Mouse (Mus musculus) gastrocnemius, postnatal 4 days (tissue): Measurements from ENCODE around the gene Slc38a4. TPM values are rescaled to one million over a fixed set of nuclear protein-coding genes. Genes with fewer than 3 reads are reported as not detected.

Experiments used
- DNase-seq, 2 experiments: peaks; one replicate each; pipeline ENCODE4 v3.0.0; 2021 to 2022; ENCODE audit warnings: low spot score in 2 of 2, mixed read lengths in 2 of 2
- long read RNA-seq, 2 experiments: library from polyadenylated mRNA; stranded (forward); transcript quantifications; one replicate each; pipeline ENCODE4 v2.0.0; 2021
- total RNA-seq, 2 experiments: library from RNA; stranded (reverse); gene quantifications; 2 replicates each; pipeline ENCODE4 v1.2.3; 2021

Slc38a4 gene
- total RNA-seq: 100 to 1,000 TPM; 153 to 185 TPM
- long read RNA-seq, experiment 1, transcript Slc38a4-201 (16 exons, 3,932 nt): major isoform, 130 of 159 reads
- long read RNA-seq, experiment 1, partial matches to known transcripts: 8 of 159 reads
- long read RNA-seq, experiment 1, other reads (novel, unspliced or antisense): 18 of 159 reads
- long read RNA-seq, experiment 2, transcript Slc38a4-201 (16 exons, 3,932 nt): major isoform, 147 of 187 reads
- long read RNA-seq, experiment 2, partial matches to known transcripts: 9 of 187 reads
- long read RNA-seq, experiment 2, other reads (novel, unspliced or antisense): 30 of 187 reads

- DNase-seq: peak in 1 of 2 experiments; percentile 31
Observed at GRCm38 (mm10) chr15:97055794-97056193, at the start of gene Slc38a4. Gene Slc38a4 (minus strand): TSS chr15:97055956.

GRCm38 (mm10) chr15:97104889-97105391 is 49.2 kb upstream of the Slc38a4 start:
- DNase-seq: no peak

DNA sequence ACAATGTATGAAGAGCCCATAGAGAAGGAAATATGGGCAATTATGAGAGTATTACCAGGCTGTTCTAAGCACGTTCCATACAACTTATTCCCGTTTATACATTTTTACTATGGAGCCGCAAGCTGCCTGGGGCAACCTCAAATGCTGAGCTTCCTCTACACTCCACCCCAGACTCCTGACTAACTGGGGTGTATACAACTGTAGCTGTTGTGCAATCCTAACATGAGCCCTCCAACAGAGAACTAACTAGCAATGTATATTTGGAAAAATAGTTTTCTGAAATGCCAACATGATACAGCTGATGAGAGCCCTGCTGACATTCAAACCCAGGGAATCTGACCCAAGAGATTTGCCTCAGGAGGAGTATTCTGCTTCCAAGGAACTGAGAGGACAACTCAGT is 48.3 kb upstream of the Slc38a4 start:
- DNase-seq: no peak

DNA sequence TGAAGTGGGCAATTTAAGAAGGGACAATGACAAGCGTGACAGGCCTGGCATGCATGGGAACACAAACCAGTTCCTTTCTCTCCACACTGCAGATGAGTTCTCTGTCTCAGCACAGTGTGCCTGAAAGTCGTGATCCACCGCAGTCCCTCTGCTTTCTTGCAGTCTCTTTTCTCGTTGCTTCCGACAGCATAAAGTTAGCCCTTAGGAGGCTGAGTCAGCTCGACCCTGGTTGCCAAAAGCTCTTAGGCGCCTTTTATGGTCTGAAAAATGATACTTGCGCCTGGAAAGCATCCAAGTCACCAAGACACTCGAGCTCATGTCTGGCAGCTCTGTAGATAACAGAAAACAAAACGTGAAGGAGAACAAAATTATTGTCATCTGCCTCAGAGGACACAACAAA is 47.1 kb upstream of the Slc38a4 start:
- peak in 1 of 2 experiments; percentile 64 for DNase-seq

- peak in 1 of 2 experiments; percentile 39 for DNase-seq
Observed at GRCm38 (mm10) chr15:97102181-97102580, 46.4 kb upstream of the Slc38a4 start.

DNA sequence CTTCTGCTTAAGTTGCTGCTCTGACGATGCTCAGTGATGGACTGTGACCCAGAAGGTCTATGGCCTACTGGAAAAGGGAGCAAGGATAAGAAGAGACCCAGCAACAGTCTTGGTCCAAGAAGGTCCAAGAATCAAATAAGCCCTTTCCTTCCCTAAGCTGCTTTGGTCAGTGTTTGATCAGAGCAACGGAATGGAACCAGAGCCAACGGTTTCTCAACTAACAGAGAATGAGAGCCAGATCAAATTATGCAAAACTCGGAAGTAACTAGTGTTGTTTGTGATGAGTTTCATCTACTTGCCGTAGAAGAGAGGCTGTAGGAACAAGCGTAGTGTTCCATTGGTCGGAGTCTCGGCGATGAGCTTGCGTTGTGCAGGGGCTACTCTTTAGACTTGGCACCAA is 43.3 kb upstream of the Slc38a4 start:
- DNase-seq: no peak

DNA sequence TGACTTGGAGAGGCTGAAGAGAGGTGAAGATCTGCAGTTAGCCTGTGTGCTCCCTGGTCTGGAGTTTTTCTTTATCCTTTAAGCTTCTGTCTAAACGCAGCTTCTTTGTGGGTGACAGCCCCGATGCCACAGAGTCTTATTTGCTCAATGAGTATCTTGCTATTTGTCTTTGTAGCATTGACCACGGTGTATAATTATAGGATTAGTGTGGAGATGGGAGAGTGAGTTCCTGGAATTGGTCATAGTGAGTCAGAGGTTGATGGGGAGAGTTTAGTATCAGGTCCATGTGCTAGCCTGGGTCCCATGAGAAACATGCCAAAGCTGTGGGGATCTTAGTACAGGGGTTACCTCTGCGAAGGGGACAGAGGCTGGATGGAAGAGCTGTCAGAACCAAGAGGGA is 41.8 kb upstream of the Slc38a4 start:
- no peak for DNase-seq

DNA sequence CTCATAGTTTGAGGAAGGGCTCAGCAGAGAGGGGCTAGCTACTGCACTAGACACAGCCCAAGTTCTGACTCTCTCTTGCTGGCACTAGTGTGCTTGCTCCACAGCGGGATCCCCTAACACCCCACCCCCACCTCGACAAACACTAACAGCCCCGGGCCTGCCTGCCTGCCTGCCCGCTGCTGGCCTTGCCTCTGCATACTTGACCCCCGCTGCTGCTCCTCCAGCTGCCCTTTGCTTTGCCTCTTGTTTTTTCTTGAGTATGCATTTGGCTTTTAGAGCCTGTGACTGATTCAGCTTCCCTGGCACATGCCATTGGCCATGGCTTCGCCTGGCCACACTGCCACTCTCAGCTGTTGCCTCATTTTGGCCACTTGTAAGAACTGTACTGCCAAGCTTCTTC is 33.8 kb upstream of the Slc38a4 start:
- peak in 1 of 2 experiments; percentile 40 for DNase-seq

- no peak for DNase-seq
Observed at GRCm38 (mm10) chr15:97085833-97086232, 30.1 kb upstream of the Slc38a4 start.

DNA sequence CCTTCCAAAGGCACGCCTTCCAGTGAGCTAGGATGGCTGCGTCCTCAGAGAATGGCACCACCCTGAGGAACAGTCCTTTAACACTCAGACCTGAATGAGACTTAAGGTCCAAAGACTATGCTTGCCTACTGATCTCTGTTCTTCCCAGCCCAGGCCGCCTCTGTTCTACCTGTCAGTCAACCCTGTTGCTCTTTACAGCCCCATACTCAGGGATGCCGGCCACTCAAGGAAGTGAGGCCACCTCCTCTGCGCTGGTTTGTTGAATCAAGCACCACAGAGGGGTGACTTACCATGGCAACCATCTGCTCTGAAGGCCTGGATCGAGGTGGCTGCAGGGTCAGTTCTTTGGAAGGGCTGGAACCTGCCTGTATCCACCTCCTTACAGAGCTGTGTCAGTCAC is 21.9 kb upstream of the Slc38a4 start:
- DNase-seq: no peak

- no peak for DNase-seq
Observed at GRCm38 (mm10) chr15:97076092-97076491, 20.3 kb upstream of the Slc38a4 start.

- DNase-seq: no peak
Observed at GRCm38 (mm10) chr15:97075240-97075639, 19.5 kb upstream of the Slc38a4 start.

DNA sequence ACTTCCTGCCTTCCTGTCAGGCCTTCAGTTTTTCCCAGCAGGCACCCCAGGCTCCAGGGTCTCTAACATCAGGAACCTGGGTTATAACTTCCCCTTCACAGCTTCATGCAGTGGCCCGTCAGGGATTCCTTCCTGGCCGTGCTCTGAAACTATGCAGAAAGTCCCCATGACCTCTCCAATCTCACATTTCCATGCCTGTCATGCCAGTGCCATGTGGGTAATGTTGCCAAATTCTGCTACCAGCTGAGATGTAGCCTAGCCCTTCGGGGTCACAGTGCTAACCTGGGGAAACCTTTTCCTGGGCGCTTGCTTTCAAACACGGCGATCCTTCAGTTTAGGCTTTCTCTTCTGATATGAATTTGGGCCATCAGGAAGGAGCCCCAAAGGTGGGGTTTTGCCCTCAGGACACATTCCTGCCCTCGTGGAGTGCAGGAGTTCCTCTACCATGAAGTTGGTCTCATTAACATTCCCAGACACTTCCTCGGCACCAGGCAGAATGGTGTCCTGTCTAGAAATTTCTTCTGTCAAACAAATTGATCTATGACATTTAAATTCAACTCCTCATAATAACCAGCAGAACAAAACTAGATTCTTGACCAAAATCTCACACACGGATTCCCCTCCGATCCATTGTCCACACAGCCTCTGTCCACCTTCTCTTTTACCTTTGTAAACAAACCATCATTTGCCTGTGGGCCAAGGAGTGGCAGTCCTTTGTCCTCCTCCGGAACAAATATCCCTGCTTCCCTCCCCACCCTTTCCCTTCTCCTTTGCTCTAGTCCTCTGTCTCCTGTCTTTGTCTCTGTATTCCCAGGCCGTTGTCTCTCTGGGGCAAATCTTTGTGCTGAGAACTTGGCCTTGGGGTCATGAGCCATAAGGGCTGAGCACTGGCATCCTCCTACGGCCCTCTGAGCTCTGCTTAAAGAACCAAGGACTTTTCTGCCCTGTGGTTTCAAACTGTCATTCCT is 17.4 kb upstream of the Slc38a4 start:
- no peak for DNase-seq

GRCm38 (mm10) chr15:97067340-97068136 is 11.8 kb upstream of the Slc38a4 start:
- no peak for DNase-seq

GRCm38 (mm10) chr15:97066937-97067336 is 11.2 kb upstream of the Slc38a4 start:
- no peak for DNase-seq

GRCm38 (mm10) chr15:97063211-97063610 is 7.5 kb upstream of the Slc38a4 start:
- DNase-seq: no peak

DNA sequence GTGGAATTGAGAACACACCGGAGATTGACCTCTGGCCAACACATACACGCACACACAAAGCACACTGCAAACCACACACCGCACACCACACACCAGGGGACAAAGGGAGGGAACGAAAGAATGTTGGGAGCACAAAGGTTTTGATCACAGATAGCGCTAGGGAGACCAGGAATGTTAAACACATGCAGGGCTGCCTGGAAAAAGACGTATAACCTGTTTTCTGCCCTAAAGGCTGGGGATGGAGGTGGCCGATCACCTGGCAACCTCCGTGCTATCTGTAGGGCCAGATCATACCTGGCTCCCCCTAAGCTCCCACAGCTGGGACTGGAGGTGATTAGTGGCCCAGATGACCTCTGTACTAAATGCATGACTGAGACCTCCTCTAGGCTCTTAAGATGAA is 5.2 kb upstream of the Slc38a4 start:
- DNase-seq: no peak

DNA sequence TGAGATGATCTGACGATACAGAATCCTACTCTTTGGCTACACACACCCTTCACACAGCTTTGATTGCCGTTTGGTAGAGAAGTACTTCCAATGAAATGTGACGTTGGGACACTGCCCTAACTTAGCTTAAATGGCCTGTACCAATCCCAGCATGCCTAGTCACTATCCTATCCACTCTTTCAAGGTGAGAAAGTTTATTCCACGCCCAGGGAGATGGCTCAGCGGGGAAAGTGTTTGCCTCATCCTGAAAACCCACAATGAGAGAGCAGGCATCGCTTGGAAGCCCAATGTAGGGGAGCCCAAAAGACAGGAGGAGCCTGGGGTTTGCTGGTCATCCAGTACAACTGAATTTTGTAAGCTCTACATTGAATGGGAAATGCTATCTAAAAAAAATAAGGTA is 4.8 kb upstream of the Slc38a4 start:
- no peak for DNase-seq

DNA sequence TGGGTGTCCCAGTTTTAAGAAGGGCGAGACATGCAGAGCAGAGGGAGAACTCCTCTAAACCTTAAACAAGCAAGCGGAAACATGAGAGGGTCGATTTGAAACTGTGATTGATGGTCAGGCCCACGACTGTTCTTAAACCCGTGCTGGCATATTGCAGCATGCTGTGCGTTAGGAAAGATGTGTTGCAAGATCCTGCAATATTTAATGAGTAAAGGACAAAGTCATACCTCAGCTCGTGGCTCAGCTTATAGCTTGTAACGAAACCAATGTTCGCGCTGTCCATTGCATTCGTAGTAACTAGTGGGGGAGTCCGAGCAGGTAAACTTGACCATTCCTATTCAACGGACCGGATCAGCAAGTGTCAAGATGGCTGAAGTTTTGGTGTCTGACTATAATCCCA is 4.3 kb upstream of the Slc38a4 start:
- no peak for DNase-seq

GRCm38 (mm10) chr15:97059071-97060041 is 3.6 kb upstream of the Slc38a4 start:
- DNase-seq: no peak
